24 mouse cellular contexts compared by ENCODE assay signal in genomic region chr17:28600780-28601179, GRCm38 (mm10). TPM values are rescaled to one million over a fixed set of nuclear protein-coding genes. Genes with fewer than 3 reads are reported as not detected.
"Had no signal": no experiment of that assay in that cellular context is flagged by ENCODE, and none has a peak within 500 bp of the region (broad histone marks: within the 10 kb centered on the region; RNA-seq: fewer than 3 reads in every experiment).

No protein-coding gene starts in this region.

- ATAC-seq: midbrain, embryonic 16.5 days had no signal

- DNase-seq: lung, adult 18-20 months; lung, embryonic 14.5 days; lung, postnatal 10 days; lung, postnatal 4 days; midbrain, embryonic 14.5 days; retina, postnatal 1 day; right cerebral cortex, adult 18-20 months; right cerebral cortex, postnatal 14 days; thymus, adult 2 months; thymus, postnatal 25 days; thymus, postnatal 4 days had no signal

RNA-seq across cellular contexts. Expression of gene Lhfpl5, which starts 25.3 kb away (rescaled TPM):
- polyA plus RNA-seq: spleen, adult 2 months had no signal

RNA-seq across cellular contexts. Expression of gene Clps, which starts 40.2 kb away (rescaled TPM):
- polyA plus RNA-seq: midbrain, embryonic 10.5 days; midbrain, embryonic 12.5 days; midbrain, embryonic 14.5 days; midbrain, embryonic 16.5 days; myocyte; neural tube, embryonic 12.5 days; neural tube, embryonic 14.5 days had no signal

RNA-seq across cellular contexts. Expression of gene Clpsl2, which starts 51.6 kb away (rescaled TPM):
- polyA plus RNA-seq: liver, embryonic 16.5 days; lung, embryonic 14.5 days; lung, embryonic 16.5 days; midbrain, embryonic 10.5 days; midbrain, embryonic 12.5 days; midbrain, embryonic 14.5 days; midbrain, embryonic 16.5 days; myocyte; neural tube, embryonic 12.5 days; neural tube, embryonic 14.5 days; spleen, adult 2 months; stomach, embryonic 15.5 days; stomach, postnatal 0 days; testis, adult 2 months; thymus, adult 2 months; urinary bladder, adult 2 months had no signal
